Mouse (Mus musculus): Measurements from ENCODE around the gene Gna12.

DNA sequence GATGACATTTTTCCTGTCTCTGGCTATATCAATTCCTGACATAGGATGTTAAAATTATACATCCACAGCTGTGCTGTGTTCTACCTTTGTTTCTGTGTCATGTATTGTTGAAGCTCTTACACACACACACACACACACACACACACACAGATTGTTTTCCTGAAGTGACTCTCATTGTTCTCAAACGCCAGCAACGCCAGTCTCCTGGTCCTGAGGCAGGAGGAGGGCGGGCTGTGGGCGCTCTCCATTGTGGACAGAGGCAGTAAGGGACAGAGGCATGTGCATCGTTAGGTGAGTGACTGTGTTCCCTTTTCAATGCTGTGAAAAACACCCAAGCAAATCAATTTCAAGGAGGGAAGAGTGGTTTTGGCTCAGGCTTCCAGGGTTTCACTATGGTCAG lies 77.0 kb downstream of the Gna12 start:
- no peak for TF ChIP-seq CTCF (IDR thresholded peaks at IDR 0.05; ENCODE audit: extremely low read depth, insufficient read length, insufficient replicate concordance, low read depth, low read length)
- no peak for TF ChIP-seq POLR2A (IDR thresholded peaks at IDR 0.05; ENCODE audit: low read depth, low read length)
